Mouse (Mus musculus) testis, postnatal 10 days (tissue): ENCODE results near the gene Bik.
"Not testable (repeated sequence)": the region's sequence is repeated elsewhere in the genome, so short reads cannot be mapped to it uniquely, and the experiment has no call there.

Experiments
- DNase-seq: peaks from one replicate; pipeline ENCODE4 v3.0.0; 2021; ENCODE audit warnings: low spot score

Bik gene

GRCm38 (mm10) chr15:83526424-83527091 is at the start of gene Bik:
Gene Bik, plus strand, starts transcription at chr15:83526862.
- peak; percentile 70 for DNase-seq

GRCm38 (mm10) chr15:83478096-83478495 is 48.6 kb upstream of the Bik start:
- DNase-seq = no peak

- DNase-seq = no peak
Measured at GRCm38 (mm10) chr15:83479818-83480217, 46.8 kb upstream of the Bik start.

GRCm38 (mm10) chr15:83481236-83481780 is 45.4 kb upstream of the Bik start:
- DNase-seq = no peak

GRCm38 (mm10) chr15:83482645-83483224 is 43.9 kb upstream of the Bik start:
- no peak for DNase-seq

GRCm38 (mm10) chr15:83483482-83483881 is 43.2 kb upstream of the Bik start:
- no peak for DNase-seq

GRCm38 (mm10) chr15:83484311-83484710 is 42.4 kb upstream of the Bik start:
- DNase-seq = no peak

- no peak for DNase-seq
Measured at GRCm38 (mm10) chr15:83487477-83488115, 39.1 kb upstream of the Bik start.

GRCm38 (mm10) chr15:83489471-83489870 is 37.2 kb upstream of the Bik start:
- no peak for DNase-seq

- no peak for DNase-seq
Measured at GRCm38 (mm10) chr15:83491891-83492290, 34.8 kb upstream of the Bik start.

GRCm38 (mm10) chr15:83493856-83494571 is 32.6 kb upstream of the Bik start:
- no peak for DNase-seq

- no peak for DNase-seq
Measured at GRCm38 (mm10) chr15:83494572-83494920, 32.1 kb upstream of the Bik start.

GRCm38 (mm10) chr15:83495195-83495594 is 31.5 kb upstream of the Bik start:
- DNase-seq = no peak

GRCm38 (mm10) chr15:83495787-83496367 is 30.8 kb upstream of the Bik start:
- DNase-seq = no peak

- DNase-seq = no peak
Measured at GRCm38 (mm10) chr15:83497299-83497698, 29.4 kb upstream of the Bik start.

- DNase-seq = no peak
Measured at GRCm38 (mm10) chr15:83499211-83499755, 27.4 kb upstream of the Bik start.

- DNase-seq = peak; percentile 68
Measured at GRCm38 (mm10) chr15:83500352-83500751, 26.3 kb upstream of the Bik start.

GRCm38 (mm10) chr15:83501483-83501882 is 25.2 kb upstream of the Bik start:
- not testable (repeated sequence) for DNase-seq

GRCm38 (mm10) chr15:83509950-83510804 is 16.5 kb upstream of the Bik start:
- no peak for DNase-seq

- peak; percentile 97 for DNase-seq
Measured at GRCm38 (mm10) chr15:83510805-83511405, 15.8 kb upstream of the Bik start, which contains the start of gene Ttll1. Gene Ttll1, minus strand, starts transcription at chr15:83510893.
